Mouse (Mus musculus) frontal cortex, postnatal 14 days (tissue): ENCODE measurements around the gene Apobec2.
"Not testable (repeated sequence)": the region's sequence is repeated elsewhere in the genome, so short reads cannot be mapped to it uniquely, and the experiment has no call there.

Experiments used
- DNase-seq, 2 experiments: peaks; one replicate each; pipeline ENCODE4 v3.0.0; 2022; ENCODE audit warnings: low spot score in 2 of 2

Gene Apobec2

GRCm38 (mm10) chr17:48432158-48432980, at the start of gene Apobec2:
TSS of gene Apobec2 (minus strand) at chr17:48432930.
- DNase-seq: no peak

DNA sequence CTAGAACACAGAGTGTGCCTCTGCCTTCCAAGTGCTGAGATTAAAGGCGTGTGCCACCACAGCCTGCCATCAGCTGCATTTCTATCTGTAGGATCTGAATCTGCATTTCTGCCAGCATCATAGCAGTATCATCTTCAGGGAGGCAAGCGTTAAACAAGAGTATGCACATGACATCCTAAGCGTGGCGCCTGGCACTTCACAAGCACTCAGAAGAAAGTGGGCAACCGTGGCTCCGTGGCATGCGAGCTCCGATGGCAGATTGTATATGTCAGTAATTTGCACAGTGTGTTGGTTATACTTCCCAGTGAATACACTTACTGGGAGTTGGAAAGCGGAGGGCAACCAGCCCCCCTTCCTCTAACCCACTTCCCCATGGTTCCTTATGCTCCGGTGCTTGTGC, 47.2 kb upstream of the Apobec2 start:
- DNase-seq: no peak

GRCm38 (mm10) chr17:48475444-48475843, 42.7 kb upstream of the Apobec2 start:
- no peak for DNase-seq

DNA sequence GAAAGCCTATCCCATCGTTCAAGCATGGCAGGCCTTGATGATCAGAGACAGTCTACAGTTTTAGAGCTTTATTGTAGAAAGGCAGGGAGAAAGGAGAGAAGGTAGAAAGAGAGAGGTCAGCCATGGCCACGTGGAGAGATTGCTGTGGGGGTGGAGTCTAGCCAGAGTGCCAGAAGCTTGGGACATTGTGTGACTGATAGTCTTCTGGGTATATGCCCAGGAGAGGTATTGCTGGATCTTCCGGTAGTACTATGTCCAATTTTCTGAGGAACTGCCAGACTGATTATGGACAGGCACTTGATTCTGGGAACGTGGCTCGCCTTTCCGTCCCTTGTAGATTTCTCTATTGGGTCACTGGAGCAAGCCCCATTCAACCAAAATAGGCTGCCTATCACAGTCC, 41.6 kb upstream of the Apobec2 start:
- DNase-seq: not testable (repeated sequence)

- DNase-seq: peak; percentile 57 to 90
Measured at GRCm38 (mm10) chr17:48467395-48468231, 34.9 kb upstream of the Apobec2 start.

DNA sequence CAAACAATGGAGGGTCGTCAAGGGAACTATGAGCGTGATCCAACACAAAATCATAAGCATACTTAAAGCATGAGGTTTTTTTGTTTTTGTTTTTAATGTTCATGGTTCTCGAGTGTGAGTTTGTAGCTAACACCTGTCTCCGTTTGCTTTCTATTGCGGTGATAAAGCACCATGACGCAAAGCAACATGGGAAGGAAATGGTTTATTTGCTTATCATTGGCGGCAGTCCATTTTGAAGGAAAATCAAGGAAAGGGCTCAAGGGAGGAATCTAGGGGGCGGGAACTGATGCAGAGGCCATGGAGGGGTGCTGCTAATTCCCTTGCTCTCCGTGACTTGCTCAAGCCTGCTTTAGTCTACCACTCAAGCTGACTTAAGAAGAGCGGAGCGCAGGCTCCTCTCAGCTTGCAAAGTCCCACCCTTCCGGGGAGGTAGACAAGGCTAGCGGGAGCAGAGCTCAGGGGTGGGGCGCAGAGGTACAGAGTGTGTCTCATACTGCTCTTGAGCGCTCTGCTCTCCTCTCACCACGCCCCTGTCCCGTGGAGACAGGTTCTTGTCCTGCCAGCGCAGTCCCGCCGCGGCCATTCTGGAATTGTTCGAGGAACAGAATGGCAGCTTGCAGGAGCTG, 34.2 kb upstream of the Apobec2 start:
- no peak for DNase-seq

GRCm38 (mm10) chr17:48463391-48463790, 30.7 kb upstream of the Apobec2 start:
- DNase-seq: no peak

DNA sequence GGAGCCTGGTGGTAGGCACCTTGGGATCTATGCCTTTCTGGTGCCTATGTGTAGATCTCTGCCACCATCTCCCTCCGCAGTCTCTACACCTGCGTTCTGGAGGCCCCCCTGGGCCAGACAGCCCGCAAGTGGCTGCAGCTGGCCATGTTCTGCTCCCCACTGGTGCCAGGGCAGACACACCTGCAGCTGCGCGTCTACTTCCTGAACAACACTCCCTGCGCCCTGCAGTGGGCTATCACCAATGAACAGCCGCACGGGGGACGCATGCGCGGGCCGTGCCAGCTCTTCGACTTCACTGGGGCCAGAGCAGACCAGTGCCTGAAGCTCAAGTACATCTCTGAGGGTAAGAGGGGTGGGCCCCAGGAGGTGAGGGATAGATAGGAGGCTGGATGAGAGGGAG, 29.4 kb upstream of the Apobec2 start:
- DNase-seq: no peak

DNA sequence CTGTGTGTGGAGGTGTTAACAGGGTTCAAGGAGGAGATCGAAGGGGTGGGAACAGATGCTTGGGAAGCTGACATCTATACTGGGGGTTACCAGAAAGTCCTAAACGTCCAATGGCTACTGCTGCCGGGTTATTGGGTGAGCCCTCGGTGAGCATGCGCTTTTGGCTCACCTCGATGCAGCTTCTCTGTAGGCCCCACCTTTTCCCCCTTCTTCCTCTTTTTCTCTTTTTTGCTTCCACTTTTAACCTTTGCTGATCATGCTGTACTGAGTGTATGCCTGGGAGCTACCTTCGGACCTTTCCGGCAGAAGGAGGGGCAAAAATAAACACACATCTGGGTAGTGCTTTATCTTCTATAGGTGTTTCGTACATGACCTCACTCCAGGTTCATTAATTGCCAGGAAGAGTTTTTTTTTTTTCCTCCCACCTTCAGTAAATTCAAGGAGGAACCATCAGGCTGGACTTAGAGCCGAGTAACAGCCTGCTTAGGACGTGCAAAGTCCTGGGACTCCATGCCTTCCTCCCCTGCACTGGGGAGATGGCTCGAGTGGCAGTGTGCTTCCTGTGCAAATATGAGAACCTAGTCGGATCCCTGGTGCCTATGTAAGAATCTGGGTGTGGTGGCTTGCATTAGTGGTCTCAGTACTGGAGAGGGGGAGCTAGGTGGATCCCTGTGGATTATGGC, 25.4 kb upstream of the Apobec2 start:
- no peak for DNase-seq

DNA sequence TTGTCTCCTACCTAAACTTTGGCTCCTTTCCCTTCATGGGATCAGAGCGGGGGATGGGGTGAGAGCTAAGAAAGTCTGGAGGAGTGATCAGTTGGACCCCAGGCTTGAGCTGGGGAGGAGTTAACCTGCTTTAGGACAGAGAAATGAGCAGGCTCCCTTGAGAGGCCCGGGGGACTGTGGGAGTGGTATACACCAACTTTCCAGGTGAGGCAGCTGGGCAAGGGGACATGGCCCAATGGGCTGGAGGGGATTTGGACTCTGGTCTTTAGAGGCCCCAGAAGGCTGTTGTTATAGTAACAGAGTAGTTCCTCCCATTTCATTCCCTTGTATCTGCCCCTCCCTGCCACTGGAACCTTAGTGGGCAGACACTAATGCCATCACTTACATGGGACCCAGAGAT, 23.2 kb upstream of the Apobec2 start:
- no peak for DNase-seq

DNA sequence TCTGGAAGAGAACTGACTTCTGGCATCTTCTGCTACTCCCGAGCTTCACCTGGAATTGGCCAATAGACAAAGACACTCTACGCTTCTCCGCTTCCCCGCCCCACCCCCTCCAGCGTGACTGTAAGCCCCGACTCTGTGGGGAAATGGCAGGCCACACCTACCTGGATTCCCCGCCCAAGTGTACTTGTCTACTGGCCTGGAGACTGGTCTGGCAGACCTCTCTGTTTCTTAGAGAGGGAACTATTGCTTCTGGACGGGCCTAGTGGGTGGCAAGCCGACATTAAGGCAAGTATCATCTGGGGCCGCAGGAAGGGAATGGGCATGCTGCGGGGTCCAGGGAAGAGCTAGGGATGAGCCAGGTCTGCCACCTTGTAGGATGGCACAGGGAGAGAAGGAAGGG, 22.0 kb upstream of the Apobec2 start, which contains the start of gene Unc5cl:
TSS of gene Unc5cl (plus strand) at position 214 of the 400 bp plus-strand sequence.
- DNase-seq: no peak

DNA sequence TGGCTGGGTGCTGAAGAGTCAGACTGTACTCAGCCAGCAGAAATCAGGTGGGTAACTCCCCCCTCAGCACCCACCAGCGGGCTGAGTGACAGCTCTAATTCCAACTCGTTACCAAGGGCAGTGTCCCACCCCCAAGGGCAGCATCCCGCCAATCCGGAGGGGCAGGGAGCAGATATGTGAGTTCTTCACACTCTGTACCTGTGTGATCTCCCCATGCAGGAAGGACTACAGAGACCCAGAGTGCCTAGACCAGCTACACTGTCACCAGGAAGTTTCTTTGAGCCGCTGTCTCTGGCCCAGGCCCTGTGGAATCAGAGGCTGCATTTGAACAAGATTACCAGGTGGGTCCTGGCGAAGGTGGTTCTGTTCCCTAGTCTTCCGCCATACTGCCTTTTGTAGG, 21.5 kb upstream of the Apobec2 start:
- no peak for DNase-seq

DNA sequence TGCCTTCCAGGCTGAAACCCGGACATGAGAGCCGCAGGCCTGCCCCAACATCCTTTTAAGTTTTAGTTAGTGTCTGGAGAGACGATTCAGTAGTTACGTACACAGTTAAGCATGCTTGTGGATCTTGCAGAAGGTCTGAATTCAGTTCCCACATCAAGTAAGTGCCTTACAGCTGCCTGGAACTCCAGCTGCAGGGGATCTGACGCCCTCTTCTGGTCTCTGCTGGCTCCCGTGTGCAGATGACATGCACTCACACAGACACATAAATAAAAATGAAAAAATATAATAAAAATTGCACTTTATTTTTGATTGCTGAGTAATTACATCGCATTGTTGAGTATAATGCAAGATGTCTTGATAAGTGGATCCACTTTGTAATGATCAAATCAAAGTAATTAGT, 20.8 kb upstream of the Apobec2 start:
- no peak for DNase-seq

DNA sequence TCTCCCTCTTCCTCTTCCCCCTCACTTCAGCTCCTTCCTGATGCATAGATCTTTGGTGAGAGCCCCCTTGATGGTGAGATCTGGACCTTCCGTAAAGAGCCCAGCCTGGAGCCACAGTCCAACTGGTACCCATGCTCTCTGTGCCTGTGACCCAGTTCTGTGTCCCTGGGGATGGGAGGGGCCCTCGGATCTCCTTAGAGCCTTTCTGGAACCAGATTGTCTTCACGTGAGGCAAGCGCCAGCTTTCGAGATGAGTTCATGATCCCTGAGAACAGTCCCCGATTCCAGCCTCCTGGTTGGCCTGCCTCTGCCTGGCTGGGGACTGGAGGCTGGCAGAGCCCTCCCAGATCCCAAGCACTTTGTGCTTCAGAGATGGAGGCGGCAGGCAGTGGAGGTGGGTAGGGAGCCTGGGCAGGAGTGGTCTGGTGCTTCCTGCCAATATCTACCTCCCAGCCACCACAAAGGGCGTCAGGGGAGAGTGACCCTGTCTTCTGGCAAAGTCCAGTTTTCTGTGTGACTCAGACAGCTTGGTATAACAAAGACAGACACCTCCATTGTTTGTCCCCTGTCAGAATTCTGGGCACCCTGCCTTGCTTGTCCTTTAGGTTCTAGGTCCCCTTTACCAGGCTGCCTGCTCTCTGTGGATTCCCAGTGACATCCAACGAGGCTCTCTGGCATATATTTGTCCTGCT, 19.2 kb upstream of the Apobec2 start:
- DNase-seq: no peak

DNA sequence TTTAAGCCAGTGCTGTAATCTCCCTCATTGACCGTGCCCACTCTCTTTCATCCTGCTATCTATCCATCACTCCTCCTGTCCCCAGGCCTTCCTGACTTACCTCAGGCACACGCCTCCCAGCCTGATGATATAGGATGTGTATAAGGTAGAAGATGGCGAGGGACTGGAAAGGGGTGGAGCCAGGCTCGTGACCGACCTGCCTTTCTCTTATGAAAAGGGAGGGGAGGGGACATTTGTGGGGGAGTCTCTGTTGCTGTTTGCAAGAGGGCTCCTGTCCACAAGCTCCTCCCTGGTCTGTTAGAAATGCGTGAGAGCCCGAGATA, 18.6 kb upstream of the Apobec2 start, which contains the start of gene Tspo2:
TSS of gene Tspo2 (minus strand) at position 170 of the 323 bp plus-strand sequence.
- DNase-seq: no peak

- no peak for DNase-seq
Measured at GRCm38 (mm10) chr17:48450666-48451352, 18.1 kb upstream of the Apobec2 start.

DNA sequence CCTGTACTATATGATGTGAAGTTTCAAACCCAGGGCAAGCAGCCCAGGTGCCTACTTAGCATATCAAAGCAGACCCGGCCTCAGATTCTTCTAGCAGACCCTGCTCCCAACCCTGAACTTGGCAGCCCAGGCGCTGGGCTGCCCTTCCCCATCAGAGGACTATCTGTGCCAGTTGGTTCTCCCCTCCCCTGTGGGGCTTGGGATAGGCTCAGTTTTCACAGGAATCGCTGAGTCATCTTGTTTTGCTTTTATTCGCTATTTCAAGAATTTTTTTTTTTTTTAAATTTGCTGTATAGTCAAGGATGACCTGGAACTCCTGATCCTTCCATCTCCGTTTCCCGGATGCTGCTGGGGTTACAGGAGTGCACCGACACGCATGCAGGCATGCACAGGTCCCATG, 14.9 kb upstream of the Apobec2 start:
- DNase-seq: no peak

- DNase-seq: no peak
Measured at GRCm38 (mm10) chr17:48443542-48444145, 10.9 kb upstream of the Apobec2 start.

DNA sequence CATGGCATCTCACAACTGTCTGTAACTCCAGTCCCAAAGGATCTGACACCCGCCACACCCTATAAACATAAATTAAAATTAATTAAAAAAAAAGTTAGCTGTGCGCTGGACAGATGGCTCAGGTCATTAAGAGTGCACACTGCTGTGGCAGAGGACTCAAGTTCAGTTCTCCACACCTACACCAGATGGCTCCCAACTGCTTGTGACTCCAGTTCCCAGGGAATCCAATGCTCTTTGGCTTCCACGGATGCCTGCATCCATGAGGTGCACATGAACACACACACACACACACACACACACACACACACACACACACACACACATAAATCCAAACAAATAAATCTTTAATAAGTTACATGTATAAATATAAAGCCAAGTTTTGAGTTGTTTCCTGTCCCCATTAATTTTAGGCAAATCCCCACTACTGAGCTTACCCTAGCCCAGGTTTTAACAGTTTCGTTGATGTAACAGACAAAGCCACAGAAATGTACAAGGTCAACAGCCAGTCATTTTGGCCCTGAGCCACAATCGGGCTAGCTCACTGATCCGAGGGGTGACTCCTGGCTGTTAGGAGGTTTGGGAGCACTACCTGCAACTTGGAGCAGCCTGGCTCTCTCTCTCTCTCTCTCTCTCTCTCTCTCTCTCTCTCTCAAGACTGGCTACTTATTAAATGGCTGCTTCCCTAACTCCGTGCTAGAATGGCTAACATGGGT, 10.2 kb upstream of the Apobec2 start:
- DNase-seq: no peak
